Mouse (Mus musculus) stomach, embryonic 16.5 days (tissue): Measurements from ENCODE around the gene March7. TPM values are rescaled to one million over a fixed set of nuclear protein-coding genes. Genes with fewer than 3 reads are reported as not detected.

ENCODE experiments used
- ATAC-seq: fragments of 200-750 bp; cut with Nextera tagmentation; 2 replicates; pipeline ENCODE4 v1.8.0; 2017; ENCODE audit warnings: moderate number of reproducible peaks, moderate TSS enrichment; ENCODE audit not compliant: insufficient read depth, low FRiP score
- H3K27ac ChIP-seq: fragments of 300-500 bp; sonication (generic); 2 replicates; pipeline ENCODE4 v1.5.1; 2014; ENCODE audit warnings: low read length
- H3K27me3 ChIP-seq: fragments of 300-500 bp; sonication (generic); 2 replicates; pipeline ENCODE4 v1.6.1; 2014; ENCODE audit warnings: low read length, control low read depth, mixed read lengths; ENCODE audit not compliant: control insufficient read depth, insufficient read depth
- H3K36me3 ChIP-seq: fragments of 300-500 bp; sonication (generic); 2 replicates; pipeline ENCODE4 v1.6.1; 2014; ENCODE audit warnings: low read length; ENCODE audit not compliant: control insufficient read depth, insufficient read depth
- H3K4me1 ChIP-seq: fragments of 300-500 bp; sonication (generic); 2 replicates; pipeline ENCODE4 v1.6.1; 2014; ENCODE audit warnings: low read length, control low read depth, mixed read lengths; ENCODE audit not compliant: control insufficient read depth, insufficient read depth
- H3K4me2 ChIP-seq: fragments of 300-500 bp; sonication (generic); 2 replicates; pipeline ENCODE4 v1.6.1; 2014; ENCODE audit warnings: low read depth, low read length, mixed read lengths
- H3K4me3 ChIP-seq: fragments of 300-500 bp; sonication (generic); replicated peaks from 2 replicates; pipeline ENCODE4 v1.5.1; 2014; ENCODE audit warnings: mild to moderate bottlenecking, low read length
- H3K9ac ChIP-seq: fragments of 300-500 bp; sonication (generic); 2 replicates; pipeline ENCODE4 v1.6.1; 2014; ENCODE audit warnings: low read length
- H3K9me3 ChIP-seq: fragments of 300-500 bp; sonication (generic); replicated peaks from 2 replicates; pipeline ENCODE4 v1.6.1; 2016; ENCODE audit warnings: low read length, control low read depth; ENCODE audit not compliant: control insufficient read depth
- WGBS: fragments of 180-500 bp; shearing (Covaris S2); extraction: QIAGEN DNeasy Blood & Tissue Kit; methylation state at CpG from one replicate; pipeline ENCODE4 v1.1.7; 2014; 5-methylcytosine and 5-hydroxymethylcytosine counted together
- polyA plus RNA-seq: library from polyadenylated mRNA; unstranded; fragments of >200 nt; fragmentation: Nextera tagmentation; extraction: Ambion mirVana; gene quantifications from 2 replicates; pipeline ENCODE4 v1.2.1, GENCODE M21; 2015

March7 gene
- polyA plus RNA-seq, 1 experiment from 2014 or later = 68.9 TPM

GRCm38 (mm10) chr2:60223489-60223888 lies 13.8 kb downstream of the March7 start:
- no peak for ATAC-seq
- whole genome bisulfite sequencing = 80% methylated on average over 1 of the region's 1 CpGs
- no peak overlapping the region for H3K4me3 ChIP-seq

GRCm38 (mm10) chr2:60228470-60228869 lies 18.8 kb downstream of the March7 start:
- Histone ChIP-seq H3K9ac (no peak overlapping the region), H3K27ac (no peak overlapping the region), H3K4me2 (no peak overlapping the region), H3K4me3 (no peak overlapping the region), H3K27me3 (no peaks in the 10 kb centered on the region), H3K4me1 (no peaks in the 10 kb centered on the region), H3K36me3 (0 out of 2 replicates have a peak, but pooled peaks cover 3% of the 10 kb centered on the region), H3K9me3 (no peaks in the 10 kb centered on the region)
- ATAC-seq = no peak
- 82% methylated on average over 1 of the region's 1 CpGs for WGBS

More at GRCm38 (mm10) chr2:60223489-60223888, 13.8 kb downstream of the March7 start:
- H3K27ac ChIP-seq = no peak overlapping the region
- peaks cover 7% of the 10 kb centered on the region for H3K4me1 ChIP-seq
- no peaks in the 10 kb centered on the region for H3K27me3 ChIP-seq
- no peaks in the 10 kb centered on the region for H3K36me3 ChIP-seq
- H3K9ac ChIP-seq = no peak overlapping the region
- no peaks in the 10 kb centered on the region for H3K9me3 ChIP-seq
- no peak overlapping the region for H3K4me2 ChIP-seq

GRCm38 (mm10) chr2:60230361-60230760 lies 20.7 kb downstream of the March7 start:
- no peaks in the 10 kb centered on the region for H3K4me1 ChIP-seq
- 80% methylated on average over 2 of the region's 2 CpGs for WGBS
- no peak for ATAC-seq
- H3K27ac ChIP-seq = no peak overlapping the region
- no peak overlapping the region for H3K4me2 ChIP-seq
- no peaks in the 10 kb centered on the region for H3K9me3 ChIP-seq
- H3K9ac ChIP-seq = no peak overlapping the region
- H3K36me3 ChIP-seq = peaks cover 8% of the 10 kb centered on the region; the same call in 1 of the 2 replicates
- no peak overlapping the region for H3K4me3 ChIP-seq
- no peaks in the 10 kb centered on the region for H3K27me3 ChIP-seq

- Histone ChIP-seq H3K27ac (no peak overlapping the region), H3K27me3 (no peaks in the 10 kb centered on the region), H3K4me3 (no peak overlapping the region), H3K9me3 (no peaks in the 10 kb centered on the region), H3K4me2 (no peak overlapping the region), H3K36me3 (peaks cover 15% of the 10 kb centered on the region; the same call in 1 of the 2 replicates), H3K4me1 (no peaks in the 10 kb centered on the region), H3K9ac (no peak overlapping the region)
- no peak for ATAC-seq
- WGBS = 41% methylated on average over 2 of the region's 2 CpGs
These were observed 23.5 kb downstream of the March7 start for GRCm38 (mm10) chr2:60233147-60233546.

GRCm38 (mm10) chr2:60234506-60234905 lies 24.8 kb downstream of the March7 start:
- H3K9ac ChIP-seq = no peak overlapping the region
- no peaks in the 10 kb centered on the region for H3K27me3 ChIP-seq
- no peak overlapping the region for H3K4me3 ChIP-seq
- WGBS = 84% methylated on average over 7 of the region's 7 CpGs
- no peak overlapping the region for H3K27ac ChIP-seq
- H3K4me2 ChIP-seq = no peak overlapping the region
- H3K4me1 ChIP-seq = no peaks in the 10 kb centered on the region
- H3K36me3 ChIP-seq = peaks cover 18% of the 10 kb centered on the region; the same call in 1 of the 2 replicates
- no peak for ATAC-seq
- H3K9me3 ChIP-seq = no peaks in the 10 kb centered on the region

- no peak for ATAC-seq
- Histone ChIP-seq H3K4me3 (no peak overlapping the region), H3K4me1 (no peaks in the 10 kb centered on the region), H3K36me3 (peaks cover 10% of the 10 kb centered on the region; the same call in 1 of the 2 replicates), H3K27me3 (no peaks in the 10 kb centered on the region), H3K4me2 (no peak overlapping the region), H3K27ac (no peak overlapping the region), H3K9ac (no peak overlapping the region), H3K9me3 (no peaks in the 10 kb centered on the region)
- 87% methylated on average over 4 of the region's 4 CpGs for WGBS
These were observed 43.1 kb downstream of the March7 start for GRCm38 (mm10) chr2:60252782-60253181.

GRCm38 (mm10) chr2:60253506-60253905 lies 43.8 kb downstream of the March7 start:
- H3K27ac ChIP-seq = no peak overlapping the region
- no peak overlapping the region for H3K4me3 ChIP-seq
- no peaks in the 10 kb centered on the region for H3K9me3 ChIP-seq
- no peak for ATAC-seq
- peaks cover 10% of the 10 kb centered on the region; the same call in 1 of the 2 replicates for H3K36me3 ChIP-seq
- no peaks in the 10 kb centered on the region for H3K4me1 ChIP-seq
- H3K27me3 ChIP-seq = no peaks in the 10 kb centered on the region
- no peak overlapping the region for H3K9ac ChIP-seq
- no peak overlapping the region for H3K4me2 ChIP-seq

- Histone ChIP-seq H3K4me1 (no peaks in the 10 kb centered on the region), H3K36me3 (no peaks in the 10 kb centered on the region; the same call in 1 of the 2 replicates), H3K4me3 (no peak overlapping the region), H3K9ac (no peak overlapping the region), H3K4me2 (no peak overlapping the region), H3K27me3 (no peaks in the 10 kb centered on the region), H3K27ac (no peak overlapping the region), H3K9me3 (no peaks in the 10 kb centered on the region)
- ATAC-seq = no peak
- WGBS = 73% methylated on average over 2 of the region's 2 CpGs
These were observed 47.1 kb downstream of the March7 start for GRCm38 (mm10) chr2:60256751-60257150.

GRCm38 (mm10) chr2:60259186-60259585 lies 49.5 kb downstream of the March7 start:
- no peaks in the 10 kb centered on the region for H3K36me3 ChIP-seq
- no peak overlapping the region for H3K4me3 ChIP-seq
- no peak for ATAC-seq
- no peak overlapping the region for H3K4me2 ChIP-seq
- no peak overlapping the region for H3K9ac ChIP-seq
- no peaks in the 10 kb centered on the region for H3K9me3 ChIP-seq
- no peaks in the 10 kb centered on the region for H3K4me1 ChIP-seq
- H3K27ac ChIP-seq = no peak overlapping the region
- no peaks in the 10 kb centered on the region for H3K27me3 ChIP-seq
- WGBS = 97% methylated on average over 5 of the region's 5 CpGs
